Mouse (Mus musculus): ENCODE results near the gene Pnmal1.
A peak's percentile ranks its signal among the peaks of the same experiment; 100 is the strongest.

The Pnmal1 gene

DNA sequence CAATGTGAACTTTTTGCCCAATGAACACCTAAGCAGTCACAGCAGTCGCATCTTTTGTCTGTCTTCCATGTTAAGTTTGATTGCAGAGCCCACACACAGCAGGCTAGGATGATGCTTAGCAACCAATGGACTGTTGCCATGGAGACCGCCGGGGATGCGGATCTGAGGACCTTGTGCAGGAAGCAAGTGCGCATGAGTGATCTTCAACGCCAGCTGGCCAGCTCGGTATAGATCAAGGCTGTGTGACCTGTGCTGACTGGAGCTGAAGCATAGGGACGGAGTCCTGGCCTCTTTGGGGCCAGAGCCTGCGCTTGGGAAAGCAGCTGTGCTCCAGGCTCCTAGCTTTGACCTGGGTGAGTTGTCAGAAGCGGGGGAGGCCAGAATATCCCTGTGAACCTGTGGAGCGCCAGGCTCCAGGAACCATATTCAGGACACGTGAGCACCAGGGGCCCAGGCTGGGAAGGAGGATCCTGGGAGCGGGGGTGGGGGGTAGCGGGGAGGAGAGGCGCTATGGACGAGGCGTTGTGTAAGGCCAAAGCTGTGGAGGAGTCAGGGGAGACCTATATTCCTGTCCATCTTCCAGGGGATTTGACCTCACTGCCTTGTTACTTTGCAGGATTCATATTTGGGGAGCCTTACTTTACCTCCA is at the start of gene Pnmal1:
Gene Pnmal1 (plus strand): TSS at position 141 of the 649 bp plus-strand sequence.
- DNase-seq (ENCODE audit: low read depth, low spot score), result no peak

DNA sequence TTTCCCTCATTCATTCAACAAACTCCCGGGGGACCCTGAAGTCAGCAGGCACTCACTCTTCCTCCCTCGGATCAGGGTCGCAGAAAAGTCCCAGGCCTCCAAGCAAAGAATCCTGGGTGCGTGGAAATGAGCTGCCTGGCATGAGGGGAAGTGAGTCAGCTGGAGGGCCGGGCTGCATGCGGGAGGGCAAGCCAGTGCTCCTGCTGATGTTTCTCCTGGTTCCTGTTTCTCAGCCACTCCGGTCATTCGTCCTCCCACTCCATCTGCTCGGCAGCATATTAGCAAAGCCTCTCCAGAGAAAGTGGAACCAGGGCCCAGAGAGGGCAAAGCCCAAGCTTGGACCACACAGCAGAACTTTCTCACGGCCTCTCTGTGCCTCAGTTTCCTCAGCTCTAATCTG is 49.6 kb upstream of the Pnmal1 start:
- DNase-seq (ENCODE audit: low read depth, low spot score), result no peak

DNA sequence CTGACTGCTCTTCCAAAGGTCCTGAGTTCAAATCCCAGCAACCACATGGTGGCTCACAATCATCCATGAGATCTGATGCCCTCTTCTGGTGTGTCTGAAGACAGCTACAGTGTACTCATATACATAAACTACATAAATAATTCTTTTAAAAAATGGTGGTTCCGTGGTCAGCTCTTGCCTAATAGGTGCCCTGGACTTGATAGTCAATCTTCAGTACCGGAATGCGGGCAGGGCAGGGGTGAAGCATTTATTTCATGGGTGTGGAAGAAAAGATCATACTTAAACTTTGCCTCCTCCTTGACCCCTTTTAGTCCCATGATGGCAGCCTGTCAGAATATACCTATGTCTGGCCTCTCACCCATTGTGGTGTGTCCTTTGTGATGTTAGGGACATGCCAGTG is 47.6 kb upstream of the Pnmal1 start:
- DNase-seq (ENCODE audit: low read depth, low spot score), result no peak

DNA sequence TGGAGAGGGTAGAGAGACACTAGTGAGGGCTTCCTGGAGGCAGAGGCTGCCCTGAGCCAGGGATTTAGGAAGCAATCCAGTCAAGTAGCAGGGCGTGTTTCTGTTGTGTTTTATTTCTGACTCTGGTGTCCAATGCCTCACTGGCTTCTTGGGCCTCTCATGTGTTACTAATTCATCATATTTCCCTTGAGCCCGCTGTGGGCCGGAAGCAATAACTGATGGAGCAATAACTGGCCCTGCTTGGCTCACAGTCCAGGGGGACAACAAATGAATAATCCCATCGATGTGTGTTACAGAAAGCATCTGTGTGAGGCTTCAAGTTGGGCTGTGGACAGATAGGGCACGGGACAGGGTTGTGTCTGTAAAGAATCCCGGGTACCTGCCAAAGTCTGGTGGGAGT is 47.1 kb upstream of the Pnmal1 start:
- peak; percentile 78 for DNase-seq (ENCODE audit: low read depth, low spot score)

DNA sequence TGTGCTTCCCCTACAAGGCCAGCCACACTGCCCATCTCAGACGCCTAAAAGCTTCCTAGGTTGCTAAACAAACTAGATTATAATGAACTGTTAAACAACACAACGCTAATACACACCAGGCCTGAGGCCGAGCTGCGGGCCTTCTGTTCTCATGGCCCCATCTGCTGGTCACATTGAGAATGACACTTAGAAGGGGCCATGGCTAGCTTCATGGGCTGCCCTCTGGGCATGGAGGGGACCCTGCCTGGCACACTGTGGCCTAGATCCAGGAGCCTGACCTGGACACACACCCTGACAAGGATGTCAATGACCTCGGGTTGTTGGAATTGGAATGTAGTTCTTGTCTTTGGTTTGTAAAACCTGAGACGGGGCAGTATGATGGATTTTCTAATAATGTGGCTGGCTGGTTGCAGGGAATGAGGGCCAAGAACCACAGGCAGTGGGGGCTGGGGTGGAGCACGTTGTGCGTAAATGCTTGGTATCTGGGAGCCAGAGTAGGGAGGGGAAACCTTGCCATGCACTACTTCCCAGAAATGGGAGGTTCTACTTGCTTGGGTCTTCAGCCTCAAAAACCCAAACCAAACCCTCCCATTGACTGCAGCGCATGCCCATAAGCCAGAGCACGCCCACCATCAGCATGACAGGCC is 45.5 kb upstream of the Pnmal1 start:
- DNase-seq (ENCODE audit: low read depth, low spot score), result no peak

DNA sequence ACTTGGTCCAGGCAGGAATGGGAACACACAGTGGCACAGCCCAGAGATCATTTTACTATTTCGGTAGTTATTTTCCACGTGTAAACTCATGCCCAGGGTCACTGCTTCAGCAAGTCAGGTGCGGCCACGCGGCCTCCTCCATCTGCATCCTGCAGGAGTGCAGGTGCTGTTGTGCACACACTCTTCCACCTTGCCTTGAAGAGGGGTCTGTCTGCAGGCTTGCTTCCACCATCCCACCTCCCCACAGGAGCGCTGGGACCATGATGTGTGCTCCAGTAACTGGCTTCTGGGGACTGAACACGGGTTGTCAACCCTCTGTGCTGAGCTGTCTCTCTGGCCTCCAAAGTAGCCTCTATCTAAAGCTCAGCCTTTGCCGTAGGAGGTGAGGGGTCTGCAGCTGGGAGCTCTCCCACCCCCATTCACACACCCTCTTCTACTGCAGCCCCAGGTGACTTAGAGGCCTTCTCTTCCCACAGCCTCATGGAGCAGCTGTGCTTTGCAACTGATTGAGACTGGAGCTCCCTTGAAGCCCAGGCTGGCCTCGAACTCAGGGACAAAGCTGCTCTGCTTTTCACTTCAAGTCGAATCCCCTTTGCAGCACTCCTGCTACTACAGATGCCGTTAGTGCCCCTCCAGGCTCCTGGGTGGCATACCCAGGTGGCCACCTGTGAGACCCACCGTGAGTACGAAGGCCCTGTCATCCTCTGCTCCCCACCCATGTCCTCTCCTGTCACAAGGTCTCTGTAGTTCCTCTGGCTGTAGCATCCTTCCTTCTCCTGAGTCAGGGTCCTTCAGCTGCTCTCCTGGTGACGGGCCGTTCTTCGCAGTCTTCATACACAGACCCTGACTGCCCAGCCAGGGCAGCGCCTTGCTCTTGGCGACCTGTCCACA is 44.8 kb upstream of the Pnmal1 start:
- DNase-seq (ENCODE audit: low read depth, low spot score), result no peak

DNA sequence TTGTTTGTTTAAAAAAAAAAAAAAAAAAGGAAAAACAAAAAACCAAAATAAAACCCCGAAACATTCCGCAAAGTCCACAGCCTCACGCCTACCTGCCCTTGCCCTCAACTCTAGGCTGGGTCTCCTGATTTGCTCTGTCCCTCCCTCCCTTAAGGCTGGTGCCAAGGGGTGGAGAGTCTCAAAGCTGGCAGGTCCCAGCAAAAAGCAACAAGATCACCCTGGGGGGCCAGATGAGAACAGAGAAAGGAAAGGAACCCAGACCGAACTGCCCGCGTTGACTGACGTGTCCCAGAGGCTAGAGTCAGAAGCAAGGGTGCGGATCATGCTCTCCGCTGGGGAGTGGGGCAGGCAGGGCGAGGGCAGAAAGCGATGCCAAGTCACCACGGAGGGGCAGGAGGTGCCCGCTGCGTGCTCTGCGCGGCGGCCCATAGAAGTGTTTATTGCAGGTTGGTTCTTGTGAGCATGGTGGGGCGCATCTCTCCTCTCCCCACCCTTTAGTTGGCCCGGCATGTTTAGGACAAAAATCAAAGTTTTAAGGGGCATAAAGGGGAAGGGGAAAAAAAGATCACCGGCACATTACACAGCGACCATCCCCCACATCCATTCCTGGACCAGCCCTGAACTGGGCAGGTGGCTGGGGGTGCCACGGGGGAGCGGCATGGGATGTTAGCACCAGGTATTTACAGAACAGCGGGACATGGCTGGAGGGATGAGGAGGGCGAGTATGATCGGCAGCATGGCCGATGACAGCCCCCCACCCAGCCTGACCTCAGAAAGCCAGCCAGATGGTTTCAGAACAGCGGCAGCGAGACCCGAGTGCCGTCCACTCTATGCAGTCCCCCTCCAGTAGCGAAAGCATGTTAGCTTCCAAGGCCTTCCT is 43.8 kb upstream of the Pnmal1 start:
- no peak for DNase-seq (ENCODE audit: low read depth, low spot score)

DNA sequence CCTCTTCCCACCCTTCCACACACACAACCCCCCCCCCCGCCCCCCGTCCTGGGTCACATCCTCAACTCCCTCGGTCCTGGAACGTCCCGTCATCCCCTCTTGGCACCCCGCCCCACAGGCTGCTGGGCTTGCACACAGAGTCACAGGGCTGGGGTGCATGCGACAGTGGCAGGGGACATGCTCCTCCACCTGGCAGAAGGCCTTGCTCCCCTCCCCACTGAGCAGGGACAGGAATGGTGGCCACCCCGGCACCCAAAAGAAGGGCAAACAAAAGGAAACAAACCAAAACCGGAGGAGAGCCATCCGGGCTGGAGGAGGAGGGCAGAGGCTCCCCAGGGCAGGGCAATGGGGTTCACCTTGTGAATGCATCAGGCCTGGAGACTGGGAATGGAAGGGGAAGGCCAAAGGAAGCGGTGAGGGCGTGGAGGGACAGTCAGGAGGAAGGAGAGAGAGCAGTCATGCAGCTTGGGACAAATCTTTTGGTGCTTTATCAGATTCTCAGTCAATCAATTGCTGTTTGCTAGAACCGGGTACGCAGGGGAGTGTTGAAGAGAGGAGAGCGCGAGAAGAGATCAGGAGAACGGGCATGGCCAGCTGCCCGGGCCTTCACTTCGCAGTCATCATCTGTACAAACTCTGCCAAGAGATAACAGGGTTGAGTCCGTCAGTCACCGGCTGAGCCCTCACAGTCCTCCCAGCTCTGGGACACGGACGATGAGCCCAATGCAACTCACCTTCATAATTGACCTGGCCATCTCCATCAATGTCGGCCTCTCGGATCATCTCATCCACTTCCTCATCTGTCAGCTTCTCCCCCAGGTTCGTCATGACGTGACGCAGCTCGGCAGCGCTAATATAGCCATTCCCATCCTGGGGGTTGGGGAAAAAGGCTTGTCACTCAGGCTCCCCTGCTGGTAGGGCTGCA is 42.9 kb upstream of the Pnmal1 start:
- DNase-seq (ENCODE audit: low read depth, low spot score), result no peak

DNA sequence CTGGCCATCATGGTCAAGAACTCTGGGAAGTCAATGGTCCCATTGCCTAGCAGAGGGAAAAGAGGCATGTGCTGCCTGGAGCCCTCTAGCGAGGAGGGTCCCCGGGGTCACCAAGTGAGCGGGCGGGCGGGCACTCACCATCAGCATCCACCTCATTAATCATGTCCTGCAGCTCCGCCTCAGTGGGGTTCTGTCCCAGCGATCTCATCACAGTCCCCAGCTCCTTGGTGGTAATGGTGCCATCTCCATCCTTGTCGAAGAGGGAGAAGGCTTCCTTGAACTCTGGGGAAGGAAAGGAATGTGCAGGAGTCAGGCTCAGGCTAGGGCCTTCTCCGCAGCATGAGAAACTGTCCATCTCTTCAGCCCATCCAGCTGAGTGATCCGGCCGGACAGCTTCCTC is 42.0 kb upstream of the Pnmal1 start:
- no peak for DNase-seq (ENCODE audit: low read depth, low spot score)

DNA sequence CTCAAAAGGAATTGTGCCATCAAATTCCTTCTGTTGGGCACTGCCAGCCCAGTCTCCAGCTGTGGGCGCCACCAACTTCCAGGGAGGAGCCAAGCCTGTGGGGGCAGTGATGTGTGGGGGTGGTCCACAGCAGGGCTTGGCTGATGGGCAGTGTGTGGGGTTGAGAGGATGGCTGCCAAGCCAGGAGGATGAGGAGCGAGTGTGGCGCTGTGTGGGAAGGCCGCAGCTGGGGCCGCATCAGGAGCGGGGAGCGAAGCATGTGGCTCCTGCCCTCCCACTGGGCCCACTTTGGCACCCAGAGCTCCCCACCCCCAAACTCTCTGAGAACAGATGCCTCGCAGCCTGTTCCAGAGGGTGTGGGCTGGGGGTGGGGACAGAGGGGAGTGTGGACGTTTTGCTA is 41.5 kb upstream of the Pnmal1 start:
- no peak for DNase-seq (ENCODE audit: low read depth, low spot score)

DNA sequence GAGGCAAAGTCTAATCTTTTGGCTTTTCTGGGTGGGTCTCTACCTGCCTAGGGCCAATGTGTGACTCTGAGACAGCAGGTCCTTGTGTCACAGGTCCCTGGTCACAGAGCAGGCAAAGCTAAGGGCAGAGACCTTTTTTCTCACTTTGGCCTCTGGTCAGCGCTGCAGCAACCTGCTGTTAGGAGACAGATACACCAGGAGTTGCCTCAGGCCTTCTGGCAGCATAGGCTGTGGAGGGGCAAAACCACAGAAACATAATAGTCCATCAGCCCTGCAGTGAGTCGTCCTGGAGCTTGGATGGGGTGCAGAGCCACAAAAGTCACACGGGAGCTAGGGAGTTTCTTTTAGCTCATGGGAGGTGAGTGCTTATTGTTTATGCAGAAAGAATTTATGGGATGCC is 40.8 kb upstream of the Pnmal1 start:
- no peak for DNase-seq (ENCODE audit: low read depth, low spot score)

DNA sequence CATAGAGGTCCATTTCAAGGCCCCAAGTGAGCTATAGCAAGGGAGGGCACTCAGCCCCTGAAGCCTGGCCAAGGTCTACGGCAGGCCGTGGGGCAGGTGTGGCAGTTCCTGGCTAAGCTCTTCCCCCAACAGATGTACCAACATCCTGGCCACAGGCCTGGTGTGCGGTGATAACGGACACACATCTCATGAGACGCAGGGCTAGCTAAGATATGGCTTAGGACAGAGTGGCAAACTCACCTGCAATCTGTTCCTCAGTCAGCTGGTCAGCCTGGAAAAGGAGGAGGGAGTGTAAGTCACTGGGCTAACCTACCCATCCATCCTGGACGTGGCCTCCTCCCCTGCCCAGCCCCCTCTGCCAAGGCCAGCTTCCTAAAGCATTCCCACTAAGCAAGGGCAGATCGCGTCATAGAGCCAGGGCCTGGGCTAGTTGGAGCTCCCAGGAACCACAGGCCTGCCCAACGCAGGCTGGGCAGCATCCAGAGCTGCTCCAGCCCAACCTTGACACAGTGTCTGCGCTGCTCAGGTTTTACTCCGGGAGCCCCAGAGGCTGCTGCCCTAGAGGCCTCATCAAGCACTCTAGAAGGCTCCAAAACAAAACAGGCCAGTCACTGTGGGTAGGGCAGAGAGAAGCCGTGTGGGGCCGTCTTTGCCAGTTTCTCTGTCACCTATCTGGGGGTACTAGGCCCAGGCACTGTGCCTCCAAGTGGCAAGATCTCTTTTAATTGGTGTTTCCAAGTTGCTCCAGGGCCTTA is 39.9 kb upstream of the Pnmal1 start:
- no peak for DNase-seq (ENCODE audit: low read depth, low spot score)

DNA sequence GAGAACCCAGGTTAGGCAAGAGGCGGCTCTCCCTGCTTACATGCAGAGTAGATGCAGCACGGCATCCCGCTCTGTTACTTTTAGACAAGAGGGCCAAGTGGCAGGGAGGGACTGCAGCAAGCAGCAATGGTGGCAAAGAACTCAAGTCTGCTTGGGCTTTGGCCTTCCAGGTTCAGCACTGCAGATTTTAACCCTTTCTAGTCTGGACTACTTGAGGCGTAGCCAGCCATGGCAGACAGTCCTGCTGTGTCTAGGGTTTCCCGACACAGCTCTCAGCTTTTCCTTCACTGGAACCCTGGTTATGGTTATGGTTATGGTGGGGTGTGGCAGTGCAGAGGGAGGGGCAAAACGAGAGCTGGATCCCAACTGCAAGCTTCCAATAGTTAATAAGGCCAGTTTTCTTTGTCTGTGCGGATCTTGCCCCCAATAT is 39.3 kb upstream of the Pnmal1 start:
- no peak for DNase-seq (ENCODE audit: low read depth, low spot score)

DNA sequence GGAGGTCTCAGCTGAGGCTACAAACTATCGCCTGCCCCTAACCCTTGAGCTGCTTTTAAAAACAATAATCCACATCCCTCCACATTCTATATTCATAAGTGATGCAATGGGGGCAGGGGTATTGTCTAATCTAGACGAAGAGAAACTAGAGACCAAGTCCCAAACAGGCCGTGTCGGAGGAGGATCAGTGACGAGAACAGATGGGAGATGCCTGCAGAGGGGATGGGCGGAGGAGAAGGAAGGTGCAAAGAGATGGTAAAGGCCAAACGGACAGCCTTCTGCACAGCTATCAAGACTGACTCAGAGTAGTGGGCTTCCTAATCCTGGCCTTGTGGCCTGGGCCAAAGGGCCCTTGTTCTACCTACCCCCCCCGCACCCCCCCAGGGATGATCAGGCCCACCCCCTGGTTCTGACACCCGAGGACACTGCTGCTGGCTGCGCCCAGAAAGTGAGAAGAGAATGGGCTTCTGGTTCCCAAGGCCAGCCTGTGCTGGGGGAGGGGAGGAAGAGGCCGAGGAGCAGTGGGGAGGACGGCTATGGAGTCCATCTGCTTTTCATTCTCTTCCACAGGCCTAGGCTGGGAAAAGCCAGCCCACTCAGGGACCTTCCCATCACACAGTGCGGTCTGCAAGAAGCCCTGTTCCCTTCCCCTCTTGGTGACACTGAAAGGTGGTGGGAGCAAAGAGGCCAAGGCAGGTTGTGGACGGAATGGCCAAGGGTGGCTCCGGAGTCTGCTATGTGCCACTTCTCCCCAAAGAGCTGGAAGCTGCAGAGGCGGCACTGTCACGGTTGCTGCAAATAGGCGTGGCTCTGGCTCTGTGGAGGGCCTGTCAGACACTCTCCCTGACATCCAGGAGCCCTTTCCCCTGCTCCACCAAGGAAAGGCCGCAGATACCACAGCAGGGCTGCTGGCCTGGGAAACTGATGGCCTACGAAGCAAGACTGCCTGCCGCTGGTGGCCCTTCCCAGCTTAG is 38.4 kb upstream of the Pnmal1 start:
- no peak for DNase-seq (ENCODE audit: low read depth, low spot score)

DNA sequence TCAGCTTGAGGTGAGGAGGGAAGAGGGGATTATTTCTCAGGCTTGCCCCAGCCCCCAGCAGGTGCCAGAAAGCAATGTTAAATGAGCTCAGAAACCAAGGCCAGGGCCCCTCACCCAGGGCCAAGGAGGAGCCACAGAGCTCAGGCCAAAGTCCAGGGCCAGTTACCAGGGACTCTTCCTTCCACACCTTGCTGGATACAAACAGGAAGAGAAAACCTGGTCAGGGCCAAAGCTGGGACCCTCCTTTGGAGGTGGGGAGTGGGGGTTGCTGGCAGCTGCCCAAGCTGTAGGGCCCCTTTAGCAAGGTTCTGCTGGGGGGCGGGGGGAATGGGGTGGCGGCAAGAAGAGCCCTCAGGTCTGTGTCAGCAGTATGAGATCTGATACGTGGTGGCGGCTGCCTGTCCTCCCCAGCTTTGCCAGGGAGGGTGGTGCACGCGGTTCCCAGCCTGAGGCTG is 37.6 kb upstream of the Pnmal1 start:
- DNase-seq (ENCODE audit: low read depth, low spot score), result peak; percentile 68

DNA sequence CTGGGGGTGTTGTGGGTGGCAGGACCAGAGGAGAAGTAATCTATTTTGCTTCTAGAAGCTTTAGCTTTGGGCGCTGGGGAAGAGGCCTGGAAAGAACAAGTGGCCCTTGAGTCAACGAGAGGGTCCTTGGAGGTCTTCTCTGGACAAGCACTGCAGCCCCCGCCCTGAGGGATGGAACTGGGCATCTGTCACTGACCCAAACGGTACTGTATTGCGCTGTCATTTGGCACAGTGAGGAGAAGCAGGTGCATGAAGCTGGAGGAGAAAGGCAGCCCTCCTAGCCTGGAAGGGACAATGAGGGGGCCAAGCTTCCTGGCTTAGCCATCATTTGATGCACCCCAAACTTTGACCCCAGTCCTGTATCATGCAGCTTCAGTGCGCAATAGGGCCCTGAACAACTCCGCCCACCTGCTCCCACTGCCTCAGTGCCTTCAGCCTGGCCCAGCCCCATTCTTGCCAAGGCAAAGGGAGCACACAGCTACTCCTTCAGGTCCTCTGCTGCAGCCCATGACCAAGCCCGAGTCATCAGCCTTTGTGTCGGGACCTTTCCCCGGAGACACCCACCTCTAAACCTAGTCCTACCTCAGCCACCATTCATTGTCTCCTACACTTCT is 37.0 kb upstream of the Pnmal1 start:
- DNase-seq (ENCODE audit: low read depth, low spot score), result no peak

DNA sequence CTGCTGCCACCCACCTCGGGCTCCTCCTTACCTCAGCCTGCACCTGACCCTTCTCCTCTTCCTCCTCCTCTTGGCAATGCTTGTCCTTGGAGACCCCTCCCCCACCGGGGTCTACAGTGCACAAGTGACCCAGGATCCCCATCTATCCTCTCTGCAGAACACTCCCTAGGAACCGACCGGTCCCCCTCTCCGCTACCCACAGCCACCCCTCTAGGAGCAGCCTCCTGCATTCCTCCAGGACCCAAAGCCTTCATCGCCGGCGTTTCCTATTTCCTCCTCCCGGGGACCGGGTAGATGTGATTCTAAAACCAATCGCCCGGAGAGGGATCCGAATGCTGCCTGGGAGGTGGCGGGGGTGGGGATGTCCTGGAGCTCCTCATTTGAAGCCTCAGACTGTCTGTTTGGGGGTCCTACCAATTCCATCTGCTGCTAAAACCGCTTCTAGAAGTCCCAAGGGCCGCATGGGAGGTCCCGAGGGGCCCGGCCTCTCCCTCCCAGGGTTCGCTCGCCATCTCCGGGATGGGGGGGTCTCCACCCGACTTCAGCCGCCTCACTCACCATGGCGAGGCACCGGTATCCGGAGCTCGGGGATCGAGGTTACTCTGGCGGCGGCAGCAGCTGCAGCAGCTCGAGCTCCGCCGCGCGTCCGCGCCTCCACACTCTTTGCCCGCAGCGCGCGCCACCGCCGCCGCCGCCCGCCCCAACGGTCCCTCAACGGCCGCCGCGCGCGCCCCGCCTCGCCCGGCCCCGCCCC is 36.0 kb upstream of the Pnmal1 start:
- DNase-seq (ENCODE audit: low read depth, low spot score), result no peak

Measured in skeletal muscle tissue, adult 2 months (tissue).